Mouse (Mus musculus) hindbrain, postnatal 0 days (tissue): ENCODE measurements around the gene Ensa. TPM values are rescaled to one million over a fixed set of nuclear protein-coding genes. Genes with fewer than 3 reads are reported as not detected.
"Not testable (repeated sequence)": the region's sequence is repeated elsewhere in the genome, so short reads cannot be mapped to it uniquely, and the experiment has no call there.

Source experiments
- ATAC-seq: fragments of 200-750 bp; cut with Nextera tagmentation; 2 replicates; pipeline ENCODE4 v1.8.0; 2017; ENCODE audit warnings: mild to moderate bottlenecking, moderate TSS enrichment, moderate library complexity
- DNase-seq: peaks from one replicate; pipeline ENCODE4 v3.0.0-alpha.2; 2015; ENCODE audit warnings: low spot score
- H3K27ac ChIP-seq: fragments of 300-500 bp; sonication (generic); 2 replicates; pipeline ENCODE4 v1.5.1; 2014; ENCODE audit warnings: mild to moderate bottlenecking
- H3K27me3 ChIP-seq: fragments of 300-500 bp; sonication (generic); 2 replicates; pipeline ENCODE4 v1.6.1; 2014; ENCODE audit warnings: low read length, mixed read lengths; ENCODE audit not compliant: insufficient read depth
- H3K36me3 ChIP-seq: fragments of 300-500 bp; sonication (generic); 2 replicates; pipeline ENCODE4 v1.6.1; 2014; ENCODE audit warnings: low read length, mixed read lengths; ENCODE audit not compliant: insufficient read depth
- H3K4me1 ChIP-seq: fragments of 300-500 bp; sonication (generic); 2 replicates; pipeline ENCODE4 v1.6.1; 2014; ENCODE audit warnings: antibody characterized with exemption, low read length, mixed read lengths; ENCODE audit not compliant: insufficient read depth
- H3K4me2 ChIP-seq: fragments of 300-500 bp; sonication (generic); 2 replicates; pipeline ENCODE4 v1.6.1; 2014; ENCODE audit warnings: low read depth, mild to moderate bottlenecking, low read length, moderate library complexity, mixed read lengths
- H3K4me3 ChIP-seq: fragments of 300-500 bp; sonication (generic); 2 replicates; pipeline ENCODE4 v1.5.1; 2014; ENCODE audit warnings: low read length
- H3K9ac ChIP-seq: fragments of 300-500 bp; sonication (generic); replicated peaks from 2 replicates; pipeline ENCODE4 v1.6.1; 2014; ENCODE audit warnings: mild to moderate bottlenecking, low read length, moderate library complexity, mixed read lengths
- H3K9me3 ChIP-seq: fragments of 300-500 bp; sonication (generic); 2 replicates; pipeline ENCODE4 v1.6.1; 2016; ENCODE audit warnings: low read length, mixed read lengths
- CTCF ChIP-seq: IDR thresholded peaks from 2 replicates; pipeline ENCODE4 v1.5.1; 2016; ENCODE audit warnings: antibody characterized with exemption, control low read depth, low read depth
- WGBS: fragments of 180-500 bp; shearing (Covaris S2); extraction: QIAGEN DNeasy Blood & Tissue Kit; methylation state at CpG from one replicate; pipeline ENCODE4 v1.1.7; 2014; 5-methylcytosine and 5-hydroxymethylcytosine counted together
- polyA plus RNA-seq: library from polyadenylated mRNA; unstranded; fragments of >200 nt; fragmentation: Nextera tagmentation; extraction: Ambion mirVana; gene quantifications from 2 replicates; pipeline ENCODE4 v1.2.1, GENCODE M21; 2015
- total RNA-seq: library from RNA; depleted of rRNA; stranded (reverse); fragments of >200 nt; gene quantifications from 2 replicates; pipeline ENCODE4 v1.2.3, GENCODE M21; 2014

Ensa gene
- total and polyA plus RNA-seq, 2 experiments from 2014 or later, result 84.3 to 139 TPM

- Histone ChIP-seq H3K27me3 (no peaks in the 10 kb centered on the region), H3K4me2 (no peak overlapping the region), H3K9me3 (no peaks in the 10 kb centered on the region), H3K9ac (no peak overlapping the region), H3K4me3 (no peak overlapping the region), H3K36me3 (no peaks in the 10 kb centered on the region), H3K4me1 (no peaks in the 10 kb centered on the region), H3K27ac (no peak overlapping the region)
- 90% methylated on average over 16 of the region's 16 CpGs for WGBS
- DNase-seq, result no peak
- ATAC-seq, result no peak
- no peak for TF ChIP-seq CTCF
Measured at GRCm38 (mm10) chr3:95651391-95652203, 26.8 kb downstream of the Ensa start.

GRCm38 (mm10) chr3:95652204-95652811, 27.5 kb downstream of the Ensa start:
- DNase-seq (no peak), ATAC-seq (no peak)
- TF ChIP-seq CTCF, result no peak
- Histone ChIP-seq H3K27ac (no peak overlapping the region), H3K4me2 (no peak overlapping the region), H3K9ac (no peak overlapping the region), H3K4me1 (no peaks in the 10 kb centered on the region), H3K27me3 (no peaks in the 10 kb centered on the region), H3K4me3 (no peak overlapping the region), H3K36me3 (no peaks in the 10 kb centered on the region), H3K9me3 (no peaks in the 10 kb centered on the region)
- 57% methylated on average over 7 of the region's 7 CpGs for WGBS

DNA sequence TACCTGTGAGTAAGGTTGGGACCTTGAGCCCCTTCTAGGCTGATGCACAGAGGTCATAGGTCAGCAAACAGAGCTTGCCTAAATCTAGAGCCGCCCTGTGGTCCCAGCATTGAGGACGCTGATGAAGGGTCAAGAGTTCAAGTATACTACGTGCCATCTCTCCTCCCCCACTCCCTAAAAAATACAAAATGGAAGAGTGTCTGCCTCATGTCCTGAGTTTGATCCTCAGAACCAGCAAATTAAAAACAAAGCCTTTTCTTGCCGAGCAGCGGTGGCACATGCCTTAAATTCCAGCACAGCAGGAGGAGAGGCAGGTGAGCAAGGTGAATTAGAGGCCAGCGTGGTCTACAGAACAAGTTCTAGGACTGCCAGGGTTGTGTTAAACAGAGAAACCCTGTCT, 28.1 kb downstream of the Ensa start:
- Histone ChIP-seq H3K36me3 (no peaks in the 10 kb centered on the region), H3K4me3 (no peak overlapping the region), H3K27ac (no peak overlapping the region), H3K9me3 (no peaks in the 10 kb centered on the region), H3K27me3 (no peaks in the 10 kb centered on the region), H3K4me2 (no peak overlapping the region), H3K4me1 (no peaks in the 10 kb centered on the region), H3K9ac (no peak overlapping the region)
- DNase-seq, result no peak
- ATAC-seq, result no peak
- 26% methylated on average over 6 of the region's 6 CpGs for WGBS
- no peak for TF ChIP-seq CTCF

GRCm38 (mm10) chr3:95653473-95654034, 28.8 kb downstream of the Ensa start:
- no peak overlapping the region for H3K4me2 ChIP-seq
- no peaks in the 10 kb centered on the region for H3K36me3 ChIP-seq
- no peaks in the 10 kb centered on the region for H3K27me3 ChIP-seq
- no peak overlapping the region for H3K9ac ChIP-seq
- H3K4me3 ChIP-seq, result no peak overlapping the region
- H3K27ac ChIP-seq, result peak overlapping the region; percentile 26; the same call in 1 of the 2 replicates
- ATAC-seq (no peak), DNase-seq (peak; percentile 46)
- no peaks in the 10 kb centered on the region for H3K9me3 ChIP-seq
- WGBS, result 22% methylated on average over 11 of the region's 11 CpGs
- TF ChIP-seq CTCF, result no peak
- H3K4me1 ChIP-seq, result no peaks in the 10 kb centered on the region

- H3K9me3 ChIP-seq, H3K4me3 ChIP-seq, H3K4me1 ChIP-seq, DNase-seq, H3K36me3 ChIP-seq, H3K4me2 ChIP-seq, ATAC-seq, H3K9ac ChIP-seq, H3K27ac ChIP-seq, H3K27me3 ChIP-seq: not testable (repeated sequence)
- 96% methylated on average over 3 of the region's 3 CpGs for WGBS
Measured at GRCm38 (mm10) chr3:95654371-95654770, 29.6 kb downstream of the Ensa start.

GRCm38 (mm10) chr3:95655437-95655836, 30.6 kb downstream of the Ensa start:
- no peak for TF ChIP-seq CTCF
- no peak overlapping the region for H3K4me3 ChIP-seq
- H3K9ac ChIP-seq, result no peak overlapping the region
- no peak overlapping the region for H3K4me2 ChIP-seq
- no peak overlapping the region for H3K27ac ChIP-seq
- ATAC-seq (no peak), DNase-seq (no peak)
- no peaks in the 10 kb centered on the region for H3K27me3 ChIP-seq
- no peaks in the 10 kb centered on the region for H3K9me3 ChIP-seq
- H3K4me1 ChIP-seq, result no peaks in the 10 kb centered on the region
- WGBS, result 85% methylated on average over 5 of the region's 5 CpGs
- H3K36me3 ChIP-seq, result no peaks in the 10 kb centered on the region
